8 mouse cellular contexts compared by ENCODE assay signal in the genomic region with DNA sequence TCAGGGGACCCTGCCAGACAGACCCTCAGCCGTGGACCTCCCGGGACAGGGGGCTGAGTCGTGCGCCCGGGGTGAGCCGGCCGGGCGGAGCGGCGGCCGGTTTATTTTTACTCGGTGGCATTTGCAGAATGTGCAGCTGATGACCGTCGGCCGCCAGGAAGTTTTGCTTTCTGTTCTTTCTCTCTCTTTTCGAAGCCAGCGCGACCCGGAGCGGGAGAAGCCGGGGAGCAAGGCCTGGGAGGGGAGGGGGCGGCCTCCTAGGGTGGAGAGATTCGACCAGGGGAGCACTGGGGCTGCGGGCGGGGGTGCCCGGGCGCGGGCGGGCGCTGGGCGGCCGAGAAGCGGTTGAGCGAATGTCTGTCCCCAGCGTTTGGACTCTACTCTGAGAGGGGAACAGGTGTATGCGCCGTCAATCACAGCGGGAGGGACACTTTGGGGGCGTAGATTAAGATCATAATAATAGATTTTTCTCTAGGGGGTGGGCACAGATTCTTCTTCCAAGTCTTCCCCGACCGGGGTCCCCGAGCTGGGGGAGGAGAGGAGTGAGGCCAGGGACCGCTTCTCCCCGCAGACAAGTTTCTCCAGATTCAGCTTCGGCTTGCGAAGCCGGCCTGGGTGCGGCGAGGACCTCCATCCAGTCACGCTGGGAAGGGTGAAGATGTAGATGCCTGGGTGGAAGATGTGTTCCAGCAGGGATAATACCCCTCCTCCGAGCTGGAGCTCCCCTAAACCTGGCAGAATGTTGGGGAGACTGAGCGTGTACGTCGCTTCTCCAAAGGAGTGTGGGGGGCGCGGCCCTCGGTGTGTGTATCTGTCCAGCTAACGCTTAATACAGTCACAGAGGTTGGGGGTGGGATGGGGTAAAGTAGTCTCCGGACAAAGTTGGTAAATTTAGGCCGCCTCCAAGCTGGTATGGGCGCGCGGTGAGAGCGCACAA. TPM values are rescaled to one million over a fixed set of nuclear protein-coding genes. Genes with fewer than 3 reads are reported as not detected.
A peak's percentile ranks its signal among the peaks of the same experiment; 100 is the strongest.
DNase-seq lines count a peak whose midpoint lies in the region; ATAC-seq and TF ChIP-seq lines count a peak whose summit lies in the region.

No protein-coding gene starts in this region.

- no peaks in the 10 kb centered on the region for H3K36me3 ChIP-seq in liver, adult 2 months (ENCODE audit: control insufficient read depth, insufficient read depth, low read length)
- H3K36me3 ChIP-seq in forebrain, embryonic 16.5 days (ENCODE audit: control insufficient read depth, insufficient read depth) = no peaks in the 10 kb centered on the region
- H3K36me3 ChIP-seq in hindbrain, postnatal 0 days (ENCODE audit: insufficient read depth, low read length) = no peaks in the 10 kb centered on the region
- H3K36me3 ChIP-seq in lung, postnatal 0 days (ENCODE audit: insufficient read depth, low read length) = no peaks in the 10 kb centered on the region

- no peaks in the 10 kb centered on the region for H3K79me2 ChIP-seq in liver, adult 2 months (ENCODE audit: control insufficient read depth, insufficient read depth, low read length)

- H3K9me3 ChIP-seq in forebrain, embryonic 16.5 days (ENCODE audit: control insufficient read depth, low read length) = no peaks in the 10 kb centered on the region
- no peaks in the 10 kb centered on the region for H3K9me3 ChIP-seq in hindbrain, postnatal 0 days (ENCODE audit: low read length)
- H3K9me3 ChIP-seq in lung, postnatal 0 days (ENCODE audit: low read length) = no peaks in the 10 kb centered on the region

- peak overlapping the region; percentile 71 for H3K4me2 ChIP-seq in forebrain, embryonic 16.5 days (ENCODE audit: low read length)
- H3K4me2 ChIP-seq in hindbrain, postnatal 0 days (ENCODE audit: low read depth, low read length) = peak overlapping the region; percentile 84
- H3K4me2 ChIP-seq in lung, postnatal 0 days (replicated peaks; ENCODE audit: low read depth, low read length) = peak overlapping the region; percentile 98

- no peak overlapping the region for H3K27ac ChIP-seq in liver, adult 2 months (replicated peaks; ENCODE audit: insufficient read depth, low read depth, low read length)
- no peak overlapping the region for H3K27ac ChIP-seq in forebrain, embryonic 16.5 days (ENCODE audit: low read length)
- H3K27ac ChIP-seq in hindbrain, postnatal 0 days = no peak overlapping the region
- H3K27ac ChIP-seq in lung, postnatal 0 days (ENCODE audit: low read length) = peak overlapping the region; percentile 51

- TF ChIP-seq POLR2A in liver, adult 2 months (IDR thresholded peaks at IDR 0.05; ENCODE audit: extremely low read depth, insufficient read depth, low read length) = no peak

- peak overlapping the region; percentile 76; the same call in 1 of the 2 replicates for H3K4me3 ChIP-seq in liver, adult 2 months (ENCODE audit: insufficient read depth, low read depth, low read length)
- peak overlapping the region; percentile 42 for H3K4me3 ChIP-seq in forebrain, embryonic 16.5 days (replicated peaks; ENCODE audit: low read length)
- H3K4me3 ChIP-seq in hindbrain, postnatal 0 days (ENCODE audit: low read length) = peak overlapping the region; percentile 46
- peak overlapping the region; percentile 69 for H3K4me3 ChIP-seq in lung, postnatal 0 days (ENCODE audit: low read depth, low read length)

- TF ChIP-seq CTCF in liver, adult 2 months (IDR thresholded peaks at IDR 0.05; ENCODE audit: low read depth, low read length) = no peak
- no peak for TF ChIP-seq CTCF in hindbrain, postnatal 0 days (IDR thresholded peaks at IDR 0.05; ENCODE audit: low read depth)
- no peak for TF ChIP-seq CTCF in lung, postnatal 0 days (IDR thresholded peaks at IDR 0.05)

- H3K9ac ChIP-seq in liver, adult 2 months (ENCODE audit: low read depth, low read length) = peak overlapping the region; percentile 32
- no peak overlapping the region for H3K9ac ChIP-seq in forebrain, embryonic 16.5 days (replicated peaks; ENCODE audit: low read depth, low read length)
- H3K9ac ChIP-seq in hindbrain, postnatal 0 days (replicated peaks; ENCODE audit: low read length) = no peak overlapping the region
- H3K9ac ChIP-seq in lung, postnatal 0 days (replicated peaks; ENCODE audit: low read depth) = peak overlapping the region; percentile 54

- H3K4me1 ChIP-seq in liver, adult 2 months (ENCODE audit: control insufficient read depth, insufficient read depth, low read length) = peaks cover 2% of the 10 kb centered on the region; the same call in 1 of the 2 replicates
- H3K4me1 ChIP-seq in forebrain, embryonic 16.5 days (replicated peaks; ENCODE audit: control insufficient read depth, insufficient read depth, low read length) = peaks cover 36% of the 10 kb centered on the region
- peaks cover 17% of the 10 kb centered on the region for H3K4me1 ChIP-seq in hindbrain, postnatal 0 days (ENCODE audit: insufficient read depth, low read length)
- peaks cover 8% of the 10 kb centered on the region for H3K4me1 ChIP-seq in lung, postnatal 0 days (ENCODE audit: insufficient read depth, low read depth, low read length)

- DNase-seq in liver, adult 2 months (ENCODE audit: extremely low read depth, low read depth, low spot score) = no peak
- DNase-seq in liver = no peak
- no peak for DNase-seq in hindbrain, postnatal 0 days (ENCODE audit: low spot score)
- DNase-seq in lung, postnatal 0 days (ENCODE audit: low spot score) = peak; percentile 35
- peak; percentile 32 for DNase-seq in urinary bladder, postnatal 14 days (ENCODE audit: low spot score)
- no peak for DNase-seq in left cerebral cortex, adult 8-10 months (ENCODE audit: low spot score in 2 of 2)

- 2% methylated on average over 64 of the region's 64 CpGs for WGBS in liver, adult 2 months
- WGBS in forebrain, embryonic 16.5 days = under 1% methylated on average over 58 of the region's 64 CpGs
- under 1% methylated on average over 61 of the region's 64 CpGs for WGBS in hindbrain, postnatal 0 days
- WGBS in lung, postnatal 0 days = under 1% methylated on average over 48 of the region's 64 CpGs

- TF ChIP-seq EP300 in lung, postnatal 0 days (IDR thresholded peaks at IDR 0.05) = no peak

- H3K27me3 ChIP-seq in liver, adult 2 months (ENCODE audit: control insufficient read depth, insufficient read depth, low read length) = peaks cover 22% of the 10 kb centered on the region
- peaks cover 67% of the 10 kb centered on the region for H3K27me3 ChIP-seq in forebrain, embryonic 16.5 days (replicated peaks; ENCODE audit: control insufficient read depth, insufficient read depth, low read length)
- peaks cover 34% of the 10 kb centered on the region for H3K27me3 ChIP-seq in hindbrain, postnatal 0 days (ENCODE audit: insufficient read depth, low read length)
- H3K27me3 ChIP-seq in lung, postnatal 0 days (replicated peaks; ENCODE audit: insufficient read depth, low read length) = peaks cover 21% of the 10 kb centered on the region

- ATAC-seq in forebrain, embryonic 16.5 days = no peak
- no peak for ATAC-seq in hindbrain, postnatal 0 days
- ATAC-seq in lung, postnatal 0 days = peak; percentile 2; the same call in 1 of the 2 replicates
- no peak for ATAC-seq in megakaryocyte-erythroid progenitor cell, adult 5-6 weeks (replicated peaks; ENCODE audit: low FRiP score, low TSS enrichment, poor library complexity, severe bottlenecking)

RNA-seq across cellular contexts. Expression of gene Casz1, which starts 1.9 kb away (rescaled TPM):
- 0.09 and 0.34 TPM in 2 replicates for total RNA-seq in liver, adult 2 months (2014; rRNA removed)
- 0.24 TPM in 2 replicates for polyA plus RNA-seq in liver, adult 2 months (2012; rRNA removed)
- 0.98 and 1.0 TPM in 2 replicates for polyA plus RNA-seq in forebrain, embryonic 16.5 days (2015; fragmentation: Nextera tagmentation; extraction: Ambion mirVana)
- 6.3 and 7.2 TPM in 2 replicates for total RNA-seq in hindbrain, postnatal 0 days (2014; rRNA removed)
- 2.3 and 3.2 TPM in 2 replicates for polyA plus RNA-seq in hindbrain, postnatal 0 days (2015; fragmentation: Nextera tagmentation; extraction: Ambion mirVana)
- polyA plus RNA-seq in lung, postnatal 0 days (2015; fragmentation: Nextera tagmentation; extraction: Ambion mirVana) = 9.7 and 10.3 TPM in 2 replicates
- 1 to 10 TPM; 1.2 to 2.4 (median 1.7) TPM for total RNA-seq in left cerebral cortex, adult 8-10 months (2022)
- 0.55 and 0.96 TPM in 2 replicates for total RNA-seq in megakaryocyte-erythroid progenitor cell, adult 5-6 weeks (2014; fragmentation: Nextera tagmentation)
- 0.27 and 0.75 TPM in 2 replicates for total RNA-seq in megakaryocyte-erythroid progenitor cell, adult 5-6 weeks (2017)

Comparison
In these comparisons a context has a peak if more than half of its experiments do, and no peak if none do; other contexts are left out.
1. DNase-seq: peak in lung, postnatal 0 days (single experiment) and urinary bladder, postnatal 14 days (single experiment); none in liver, adult 2 months (single experiment), liver (single experiment), hindbrain, postnatal 0 days (single experiment) and left cerebral cortex, adult 8-10 months (0 of 2).
2. H3K9ac ChIP-seq: peak in liver, adult 2 months (single experiment) and lung, postnatal 0 days (single experiment); none in forebrain, embryonic 16.5 days (single experiment) and hindbrain, postnatal 0 days (single experiment).
3. Peak in every context shown above with its lines, with median percentiles within 50 percentile points of each other: H3K4me3 ChIP-seq and H3K4me2 ChIP-seq.